Mouse (Mus musculus) CH12.LX (cell line): ENCODE measurements around the gene Gm21969. TPM values are rescaled to one million over a fixed set of nuclear protein-coding genes. Genes with fewer than 3 reads are reported as not detected.

Experiments
- DNase-seq: peaks from one replicate; pipeline ENCODE4 v3.0.0-alpha.2; 2013; ENCODE audit errors: extremely low read depth
- H3K27ac ChIP-seq: 2 replicates; pipeline ENCODE4 v1.5.1; 2012; ENCODE audit warnings: low read depth, mild to moderate bottlenecking, control low read depth, moderate library complexity; ENCODE audit not compliant: insufficient read depth
- H3K27me3 ChIP-seq: replicated peaks from 2 replicates; pipeline ENCODE3; 2012; ENCODE audit warnings: inconsistent platforms
- H3K36me3 ChIP-seq, 2 experiments: replicated peaks in 1 of 2; 2 replicates each; pipeline versions ENCODE3 to v1.6.1; 2012; ENCODE audit warnings: inconsistent platforms in 1 of 2, low read length in 1 of 2, mild to moderate bottlenecking in 1 of 2, mixed read lengths in 1 of 2, moderate library complexity in 1 of 2; ENCODE audit not compliant: control insufficient read depth in 1 of 2, insufficient read depth in 1 of 2
- H3K4me1 ChIP-seq, 2 experiments: 2 replicates each; pipeline ENCODE4 v1.6.1; 2012; ENCODE audit warnings: inconsistent platforms in 1 of 2, moderate library complexity in 1 of 2; ENCODE audit not compliant: insufficient read depth in 2 of 2, control insufficient read depth in 1 of 2
- H3K4me2 ChIP-seq: 2 replicates; pipeline ENCODE4 v1.6.1; 2012; ENCODE audit warnings: low read depth, mild to moderate bottlenecking, control low read depth; ENCODE audit not compliant: poor library complexity, insufficient read depth, severe bottlenecking
- H3K4me3 ChIP-seq, 3 experiments: fragments of 150-350 bp in 1 of 3; sonication (generic) in 1 of 3; replicated peaks in 1 of 3; 2 replicates each; pipeline versions ENCODE3 to v1.5.1; 2011 to 2012; ENCODE audit warnings: low read depth in 2 of 3, low read length in 2 of 3, mild to moderate bottlenecking in 2 of 3, moderate library complexity in 2 of 3, control low read depth in 1 of 3, improper control_type of control experiment in 1 of 3, inconsistent platforms in 1 of 3, mixed read lengths in 1 of 3; ENCODE audit not compliant: poor library complexity in 1 of 3
- H3K79me2 ChIP-seq: replicated peaks from 2 replicates; pipeline ENCODE4 v1.6.1; 2012; ENCODE audit warnings: mild to moderate bottlenecking, moderate library complexity; ENCODE audit not compliant: control insufficient read depth, poor library complexity, insufficient read depth, severe bottlenecking; ENCODE audit errors: extremely low read depth
- H3K9ac ChIP-seq: 2 replicates; pipeline ENCODE4 v1.6.1; 2012; ENCODE audit warnings: low read depth, mild to moderate bottlenecking, control low read depth, moderate library complexity; ENCODE audit not compliant: insufficient read depth
- H3K9me3 ChIP-seq: replicated peaks from 2 replicates; pipeline ENCODE3; 2012; ENCODE audit warnings: low read length, inconsistent platforms, mixed read lengths
- BHLHE40 ChIP-seq: IDR thresholded peaks from 2 replicates; pipeline ENCODE4 v1.6.1; 2011; ENCODE audit warnings: mild to moderate bottlenecking, low read depth, low read length, improper control_type of control experiment
- CHD2 ChIP-seq: IDR thresholded peaks from 2 replicates; pipeline ENCODE4 v1.6.1; 2011; ENCODE audit warnings: low read length, improper control_type of control experiment
- CTCF ChIP-seq, 2 experiments: IDR thresholded peaks in 1 of 2; conservative IDR thresholded peaks in 1 of 2; 2 replicates each; pipeline ENCODE4 v1.5.1; 2011 to 2012; ENCODE audit warnings: low read depth in 2 of 2, low read length in 2 of 2, improper control_type of control experiment in 1 of 2, inconsistent platforms in 1 of 2, mild to moderate bottlenecking in 1 of 2, moderate library complexity in 1 of 2
- E2F4 ChIP-seq: IDR thresholded peaks from 2 replicates; pipeline ENCODE4 v1.6.1; 2011; ENCODE audit warnings: low read depth, low read length, improper control_type of control experiment; ENCODE audit not compliant: insufficient replicate concordance
- ELF1 ChIP-seq: IDR thresholded peaks from 2 replicates; pipeline ENCODE4 v1.6.1; 2014; ENCODE audit warnings: low read depth, mild to moderate bottlenecking, inconsistent platforms, low read length, improper control_type of control experiment
- EP300 ChIP-seq: IDR thresholded peaks from 2 replicates; pipeline ENCODE4 v1.6.1; 2011; ENCODE audit warnings: low read length, improper control_type of control experiment
- ETS1 ChIP-seq: conservative IDR thresholded peaks from 2 replicates; pipeline ENCODE4 v1.6.1; 2012; ENCODE audit warnings: low read depth, mild to moderate bottlenecking, inconsistent platforms, low read length, improper control_type of control experiment, moderate library complexity
- IRF4 ChIP-seq: IDR thresholded peaks from 2 replicates; pipeline ENCODE4 v1.6.1; 2014; ENCODE audit warnings: low read depth, mild to moderate bottlenecking, inconsistent platforms, low read length, improper control_type of control experiment
- JUND ChIP-seq: conservative IDR thresholded peaks from 2 replicates; pipeline ENCODE4 v1.6.1; 2011; ENCODE audit warnings: low read depth, low read length, improper control_type of control experiment
- KAT2A ChIP-seq: IDR thresholded peaks from 2 replicates; pipeline ENCODE4 v1.6.1; 2012; ENCODE audit warnings: low read length, improper control_type of control experiment, inconsistent platforms; ENCODE audit not compliant: insufficient replicate concordance
- MAFK ChIP-seq: IDR thresholded peaks from 2 replicates; pipeline ENCODE4 v1.6.1; 2011; ENCODE audit warnings: low read length, improper control_type of control experiment; ENCODE audit not compliant: insufficient replicate concordance
- MAX ChIP-seq: IDR thresholded peaks from 2 replicates; pipeline ENCODE4 v1.6.1; 2011; ENCODE audit warnings: low read length, improper control_type of control experiment
- MXI1 ChIP-seq: IDR thresholded peaks from 2 replicates; pipeline ENCODE4 v1.6.1; 2011; ENCODE audit warnings: mild to moderate bottlenecking, low read depth, low read length, improper control_type of control experiment
- MYC ChIP-seq: IDR thresholded peaks from 2 replicates; pipeline ENCODE4 v1.6.1; 2011; ENCODE audit warnings: low read depth, mild to moderate bottlenecking, improper control_type of control experiment, low read length
- NELFE ChIP-seq: IDR thresholded peaks from 2 replicates; pipeline ENCODE4 v1.6.1; 2011; ENCODE audit warnings: low read depth, low read length, improper control_type of control experiment
- PAX5 ChIP-seq: IDR thresholded peaks from 2 replicates; pipeline ENCODE4 v1.6.1; 2012; ENCODE audit warnings: low read length, inconsistent platforms, mixed read lengths
- POLR2A ChIP-seq: IDR thresholded peaks from 2 replicates; pipeline ENCODE4 v1.6.1; 2011; ENCODE audit warnings: low read depth, mild to moderate bottlenecking, improper control_type of control experiment, low read length
- SMC3 ChIP-seq: IDR thresholded peaks from 2 replicates; pipeline ENCODE4 v1.6.1; 2011; ENCODE audit warnings: low read depth, low read length, improper control_type of control experiment
- TBP ChIP-seq: conservative IDR thresholded peaks from 2 replicates; pipeline ENCODE4 v1.6.1; 2011; ENCODE audit warnings: low read depth, low read length, improper control_type of control experiment
- UBTF ChIP-seq: IDR thresholded peaks from 2 replicates; pipeline ENCODE4 v1.6.1; 2012; ENCODE audit warnings: low read depth, mild to moderate bottlenecking, inconsistent platforms, low read length, improper control_type of control experiment, moderate library complexity
- USF1 ChIP-seq: IDR thresholded peaks from 2 replicates; pipeline ENCODE4 v1.6.1; 2014; ENCODE audit warnings: low read depth, mild to moderate bottlenecking, inconsistent platforms, low read length, improper control_type of control experiment
- ZC3H11A ChIP-seq: IDR thresholded peaks from 2 replicates; pipeline ENCODE4 v1.6.1; 2012; ENCODE audit warnings: low read depth, mild to moderate bottlenecking, inconsistent platforms, low read length, improper control_type of control experiment
- ZKSCAN1 ChIP-seq: IDR thresholded peaks from 2 replicates; pipeline ENCODE4 v1.6.1; 2012; ENCODE audit warnings: low read depth, inconsistent platforms, low read length, improper control_type of control experiment, borderline replicate concordance
- ZMIZ1 ChIP-seq: IDR thresholded peaks from 2 replicates; pipeline ENCODE4 v1.6.1; 2012; ENCODE audit warnings: low read depth, mild to moderate bottlenecking, inconsistent platforms, low read length, improper control_type of control experiment
- ZNF384 ChIP-seq: IDR thresholded peaks from 2 replicates; pipeline ENCODE4 v1.6.1; 2012; ENCODE audit warnings: low read depth, low read length, improper control_type of control experiment, inconsistent platforms
- dilution Hi-C: fragments of 300-500 bp; cut with MboI; formaldehyde crosslinking; loops from 2 replicates; pipeline ENCODE4 v1.14.3; 2020; ENCODE audit warnings: low sequenced_read_pairs; ENCODE audit not compliant: extremely low pct_unique_long_range_greater_than_20kb, extremely low pct_ligation_motif_present
- in situ Hi-C: fragments of 300-500 bp; cut with MboI; formaldehyde crosslinking; loops from 3 replicates; pipeline ENCODE4 v1.14.3; 2019; ENCODE audit warnings: low sequenced_read_pairs, low pct_ligation_motif_present, low pct_unique_long_range_greater_than_20kb, mixed read lengths
- polyA plus RNA-seq: library from polyadenylated mRNA; unstranded; fragments of >175 nt; gene quantifications from 2 replicates; pipeline ENCODE4 v1.2.1, GENCODE M21; 2012; ENCODE audit warnings: low read depth; ENCODE audit not compliant: insufficient read length
- total RNA-seq, 2 experiments: library from RNA; depleted of rRNA; stranded (reverse); fragments of 300-350 nt in 1 of 2; fragments of >200 nt in 1 of 2; gene quantifications; 2 replicates each; pipeline ENCODE4 v1.2.3; 2012 to 2014

Gm21969 gene
- total and polyA plus RNA-seq, 3 experiments, result not detected

DNA sequence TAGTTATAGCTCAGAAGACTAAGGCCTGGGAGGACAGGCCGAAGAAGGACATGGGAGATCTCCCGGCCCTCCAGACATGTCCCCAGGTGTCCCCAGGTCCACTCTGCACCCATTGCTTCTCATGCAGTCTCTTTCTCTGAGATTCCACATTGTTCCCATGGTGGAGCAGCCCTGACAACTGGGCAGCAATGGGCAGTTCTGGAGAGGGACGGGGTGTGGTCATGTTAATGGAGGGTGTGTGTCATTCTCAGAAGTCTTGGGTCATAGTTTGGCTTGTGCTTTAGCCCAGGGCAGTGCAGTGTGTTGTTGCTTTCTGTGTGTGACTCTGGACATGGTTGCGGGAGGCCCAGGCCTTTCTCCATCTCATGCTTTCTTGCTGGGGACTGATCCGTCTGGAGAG is 3.7 kb downstream of the Gm21969 start:
- dilution Hi-C loops, result no loop called here
- DNase-seq, result no peak
- Histone ChIP-seq H3K9ac (no peak overlapping the region), H3K9me3 (no peaks in the 10 kb centered on the region), H3K4me1 (peaks cover 3 to 8% of the 10 kb centered on the region in 2 experiments; a peak in 1 of 4 replicates), H3K36me3 (no peaks in the 10 kb centered on the region), H3K27ac (no peak overlapping the region), H3K27me3 (peaks cover 29% of the 10 kb centered on the region), H3K4me3 (no peak overlapping the region), H3K79me2 (no peaks in the 10 kb centered on the region), H3K4me2 (no peak overlapping the region)
- in situ Hi-C loops, result no loop called here
- TF ChIP-seq JUND (no peak), TBP (no peak), MYC (no peak), KAT2A (no peak), SMC3 (no peak), BHLHE40 (no peak), MAX (no peak), ZMIZ1 (no peak), ZC3H11A (no peak), ELF1 (no peak), ETS1 (no peak)

DNA sequence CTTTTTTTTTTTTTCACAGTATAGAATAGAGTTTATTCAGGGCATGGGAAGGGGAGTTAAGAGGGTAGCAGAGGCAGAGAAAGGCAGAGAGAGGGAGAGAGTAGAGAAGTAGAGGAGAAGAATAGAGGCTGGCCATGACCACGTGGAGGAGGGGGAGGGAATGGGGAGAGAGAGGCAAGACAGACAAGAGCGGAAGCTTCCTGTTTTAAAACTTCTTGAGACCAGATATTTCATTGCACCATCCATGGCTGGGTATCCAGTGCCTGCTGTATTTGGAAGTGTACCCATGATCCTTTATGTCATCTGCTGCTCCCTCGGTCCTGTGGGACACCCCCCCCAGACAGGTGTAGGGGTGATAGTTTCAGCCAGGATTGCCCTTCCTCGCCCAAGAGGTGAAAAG is 6.0 kb downstream of the Gm21969 start:
- Histone ChIP-seq H3K36me3 (no peaks in the 10 kb centered on the region), H3K9me3 (peaks cover 9% of the 10 kb centered on the region), H3K4me1 (no peaks in the 10 kb centered on the region), H3K9ac (no peak overlapping the region), H3K4me2 (no peak overlapping the region), H3K79me2 (no peaks in the 10 kb centered on the region), H3K27me3 (peaks cover 22% of the 10 kb centered on the region), H3K4me3 (no peak overlapping the region), H3K27ac (no peak overlapping the region)
- TF ChIP-seq POLR2A, result no peak
- no peak for TF ChIP-seq EP300
- no peak for TF ChIP-seq PAX5
- TF ChIP-seq KAT2A, result no peak
- TF ChIP-seq MYC, result no peak
- no peak for TF ChIP-seq E2F4
- TF ChIP-seq NELFE, result no peak
- DNase-seq, result no peak
- in situ Hi-C loops (no loop called here), dilution Hi-C loops (no loop called here)

DNA sequence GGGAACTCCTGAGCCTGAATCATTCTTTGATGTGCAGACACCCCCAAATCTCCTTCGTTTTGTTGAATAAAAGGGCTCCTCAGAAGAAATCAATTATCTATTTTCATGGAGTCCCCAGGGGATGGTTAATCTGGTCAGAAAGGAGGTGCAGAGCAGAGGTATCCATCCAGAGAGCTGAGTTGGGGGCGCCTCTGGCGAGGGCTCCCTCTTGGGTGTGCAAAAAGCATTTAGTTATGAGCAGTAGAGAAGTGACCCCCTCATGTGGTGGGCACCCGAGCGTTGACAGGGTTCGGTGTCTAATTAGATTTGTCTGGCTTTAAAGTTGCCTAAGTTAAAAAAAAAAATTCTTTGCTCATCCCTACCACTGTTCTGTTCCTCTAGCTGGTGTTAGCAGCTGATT is 8.0 kb downstream of the Gm21969 start:
- peaks cover 18% of the 10 kb centered on the region for H3K9me3 ChIP-seq
- dilution Hi-C loops (no loop called here), in situ Hi-C loops (loop anchor here (5.0 kb wide), 1 partner anchor 34 kb away; no protein-coding TSS in a partner anchor)
- DNase-seq, result no peak
- H3K4me3 ChIP-seq, result no peak overlapping the region
- H3K27ac ChIP-seq, result no peak overlapping the region
- no peak overlapping the region for H3K4me2 ChIP-seq
- TF ChIP-seq MYC, result no peak
- no peak for TF ChIP-seq ZKSCAN1
- TF ChIP-seq MXI1, result no peak
- no peak for TF ChIP-seq UBTF
- no peak for TF ChIP-seq MAFK
- TF ChIP-seq CHD2, result no peak
- TF ChIP-seq USF1, result no peak
- TF ChIP-seq ZNF384, result no peak
- no peak for TF ChIP-seq CTCF (conservative IDR thresholded peaks at IDR 0.05 in 1 of 2, IDR thresholded peaks at IDR 0.05 in 1 of 2; ENCODE audit: low read depth in 2 of 2, low read length in 2 of 2)
- no peak for TF ChIP-seq ETS1
- no peak for TF ChIP-seq EP300
- TF ChIP-seq IRF4, result no peak
- H3K9ac ChIP-seq, result no peak overlapping the region
- H3K4me1 ChIP-seq, result peaks cover 0 to under 1% of the 10 kb centered on the region in 2 experiments; a peak in 1 of 4 replicates
- no peaks in the 10 kb centered on the region for H3K79me2 ChIP-seq
- no peaks in the 10 kb centered on the region for H3K36me3 ChIP-seq
- H3K27me3 ChIP-seq, result peaks cover 9% of the 10 kb centered on the region
